Mouse (Mus musculus) myocyte (in vitro differentiated cells): ENCODE measurements around the gene Lzts2. TPM values are rescaled to one million over a fixed set of nuclear protein-coding genes. Genes with fewer than 3 reads are reported as not detected.

Experiments used
- H3K27me3 ChIP-seq: one replicate; pipeline ENCODE4 v1.6.1; 2011; ENCODE audit not compliant: control insufficient read depth, insufficient read depth, insufficient read length
- H3K36me3 ChIP-seq: one replicate; pipeline ENCODE4 v1.6.1; 2011; ENCODE audit not compliant: control insufficient read depth, insufficient read depth
- H3K4me2 ChIP-seq: one replicate; pipeline ENCODE4 v1.6.1; 2011; ENCODE audit warnings: low read depth, control low read depth
- H3K4me3 ChIP-seq: one replicate; pipeline ENCODE4 v1.5.1; 2011; ENCODE audit warnings: mild to moderate bottlenecking, control low read depth, moderate library complexity
- H3K79me2 ChIP-seq: one replicate; pipeline ENCODE4 v1.6.1; 2011; ENCODE audit not compliant: control insufficient read depth, insufficient read depth
- H3ac ChIP-seq: one replicate; pipeline ENCODE4 v1.6.1; 2011; ENCODE audit not compliant: control insufficient read depth, insufficient read length
- CEBPB ChIP-seq: IDR thresholded peaks from 2 replicates; pipeline ENCODE4 v1.6.1; 2011; ENCODE audit warnings: mild to moderate bottlenecking, moderate library complexity; ENCODE audit not compliant: poor library complexity, insufficient read depth, severe bottlenecking
- E2F4 ChIP-seq: IDR thresholded peaks from one replicate; pipeline ENCODE4 v1.6.1; 2011; ENCODE audit warnings: mild to moderate bottlenecking, control low read depth, moderate library complexity; ENCODE audit not compliant: insufficient read depth
- MAX ChIP-seq: IDR thresholded peaks from one replicate; pipeline ENCODE4 v1.6.1; 2011; ENCODE audit warnings: low read depth, mild to moderate bottlenecking, control low read depth
- MYOD1 ChIP-seq, 3 experiments: IDR thresholded peaks; one replicate each; pipeline ENCODE4 v1.6.1; 2011; ENCODE audit warnings: control low read depth in 2 of 3, low read depth in 2 of 3, mild to moderate bottlenecking in 2 of 3, moderate library complexity in 1 of 3; ENCODE audit not compliant: insufficient read length in 2 of 3, control insufficient read depth in 1 of 3
- MYOG ChIP-seq, 3 experiments: IDR thresholded peaks; one replicate each; pipeline ENCODE4 v1.6.1; 2011; ENCODE audit warnings: control low read depth in 2 of 3, low read depth in 2 of 3, mild to moderate bottlenecking in 2 of 3; ENCODE audit not compliant: insufficient read length in 2 of 3, control insufficient read depth in 1 of 3, insufficient read depth in 1 of 3
- POLR2A ChIP-seq: IDR thresholded peaks from one replicate; pipeline ENCODE4 v1.6.1; 2011; ENCODE audit warnings: low read depth, mild to moderate bottlenecking, control low read depth, moderate library complexity; ENCODE audit not compliant: insufficient read length
- POLR2AphosphoS2 ChIP-seq: IDR thresholded peaks from one replicate; pipeline ENCODE4 v1.6.1; 2011; ENCODE audit warnings: low read depth, control low read depth; ENCODE audit not compliant: insufficient read length
- REST ChIP-seq: IDR thresholded peaks from one replicate; pipeline ENCODE4 v1.6.1; 2011; ENCODE audit warnings: mild to moderate bottlenecking, control low read depth, moderate library complexity; ENCODE audit not compliant: insufficient read depth, insufficient read length
- SRF ChIP-seq: IDR thresholded peaks from one replicate; pipeline ENCODE4 v1.6.1; 2011; ENCODE audit warnings: low read depth; ENCODE audit not compliant: control insufficient read depth, insufficient read length
- TCF12 ChIP-seq: IDR thresholded peaks from one replicate; pipeline ENCODE4 v1.6.1; 2011; ENCODE audit warnings: mild to moderate bottlenecking, control low read depth; ENCODE audit not compliant: poor library complexity, insufficient read depth, severe bottlenecking
- TCF3 ChIP-seq: IDR thresholded peaks from one replicate; pipeline ENCODE4 v1.6.1; 2011; ENCODE audit warnings: low read depth, control low read depth; ENCODE audit not compliant: insufficient read length
- USF1 ChIP-seq: IDR thresholded peaks from one replicate; pipeline ENCODE4 v1.6.1; 2011; ENCODE audit warnings: low read depth, mild to moderate bottlenecking, control low read depth, moderate library complexity
- polyA plus RNA-seq: library from polyadenylated mRNA; unstranded; fragments of >200 nt; fragmentation: generic; extraction: Trizol; gene quantifications from one replicate; pipeline ENCODE4 v1.2.1, GENCODE M21; 2012; ENCODE audit warnings: missing spikeins

Gene Lzts2
- polyA plus RNA-seq, 1 experiment = 66.1 TPM

- Histone ChIP-seq H3K36me3 (no peaks in the 10 kb centered on the region), H3K27me3 (peaks cover 29% of the 10 kb centered on the region), H3ac (no peak overlapping the region), H3K4me3 (no peak overlapping the region), H3K4me2 (no peak overlapping the region), H3K79me2 (no peaks in the 10 kb centered on the region)
- TF ChIP-seq USF1 (no peak), E2F4 (no peak), MAX (no peak), CEBPB (no peak), MYOG (IDR thresholded peaks at IDR 0.05; ENCODE audit: control insufficient read depth in 1 of 3, insufficient read depth in 1 of 3, insufficient read length in 2 of 3, low read depth in 2 of 3) (no peak), TCF12 (no peak), SRF (no peak), POLR2AphosphoS2 (no peak), MYOD1 (IDR thresholded peaks at IDR 0.05; ENCODE audit: control insufficient read depth in 1 of 3, insufficient read length in 2 of 3, low read depth in 2 of 3) (no peak), REST (no peak), POLR2A (no peak), TCF3 (no peak)
These were observed 53.7 kb downstream of the Lzts2 start for GRCm38 (mm10) chr19:45067758-45068510.

DNA sequence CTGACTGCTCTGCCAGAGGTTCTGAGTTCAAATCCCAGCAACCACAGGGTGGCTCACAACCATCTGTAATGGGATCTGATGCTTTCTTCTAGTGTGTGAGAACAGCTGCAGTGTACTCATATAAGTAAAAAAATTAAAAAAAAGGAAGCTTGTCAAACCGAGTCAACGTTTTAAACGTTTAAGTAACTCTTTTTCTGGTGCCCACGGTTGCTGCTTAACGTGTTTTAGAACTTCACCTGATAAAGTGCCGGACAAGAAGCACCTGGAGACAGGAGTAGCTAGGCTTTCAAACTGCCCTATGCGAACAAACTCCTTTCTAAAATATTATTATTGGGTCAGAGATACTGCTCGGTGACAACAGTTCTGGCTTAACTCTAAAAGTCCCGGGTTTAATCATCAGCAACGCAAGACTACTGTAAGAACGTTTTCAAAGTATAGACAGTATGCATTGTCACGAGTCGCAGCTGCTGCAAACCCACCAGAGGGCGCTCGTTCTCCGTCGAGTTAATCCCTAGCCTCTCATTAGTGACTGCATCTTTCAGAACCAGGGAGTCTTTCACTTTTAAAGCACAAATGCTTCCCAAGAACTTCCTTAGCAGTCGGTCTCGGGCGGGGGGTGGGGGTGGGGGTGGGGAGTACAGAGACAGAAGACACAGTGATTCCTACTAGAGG is 59.8 kb downstream of the Lzts2 start:
- Histone ChIP-seq H3ac (peak overlapping the region; percentile 25), H3K4me2 (peak overlapping the region; percentile 74), H3K79me2 (no peaks in the 10 kb centered on the region), H3K36me3 (no peaks in the 10 kb centered on the region), H3K27me3 (peaks cover 5% of the 10 kb centered on the region), H3K4me3 (peak overlapping the region; percentile 88)
- TF ChIP-seq TCF3 (no peak), POLR2AphosphoS2 (no peak), MYOD1 (IDR thresholded peaks at IDR 0.05; ENCODE audit: control insufficient read depth in 1 of 3, insufficient read length in 2 of 3, low read depth in 2 of 3) (peak in 1 of 3 experiments; percentile 12), E2F4 (no peak)

DNA sequence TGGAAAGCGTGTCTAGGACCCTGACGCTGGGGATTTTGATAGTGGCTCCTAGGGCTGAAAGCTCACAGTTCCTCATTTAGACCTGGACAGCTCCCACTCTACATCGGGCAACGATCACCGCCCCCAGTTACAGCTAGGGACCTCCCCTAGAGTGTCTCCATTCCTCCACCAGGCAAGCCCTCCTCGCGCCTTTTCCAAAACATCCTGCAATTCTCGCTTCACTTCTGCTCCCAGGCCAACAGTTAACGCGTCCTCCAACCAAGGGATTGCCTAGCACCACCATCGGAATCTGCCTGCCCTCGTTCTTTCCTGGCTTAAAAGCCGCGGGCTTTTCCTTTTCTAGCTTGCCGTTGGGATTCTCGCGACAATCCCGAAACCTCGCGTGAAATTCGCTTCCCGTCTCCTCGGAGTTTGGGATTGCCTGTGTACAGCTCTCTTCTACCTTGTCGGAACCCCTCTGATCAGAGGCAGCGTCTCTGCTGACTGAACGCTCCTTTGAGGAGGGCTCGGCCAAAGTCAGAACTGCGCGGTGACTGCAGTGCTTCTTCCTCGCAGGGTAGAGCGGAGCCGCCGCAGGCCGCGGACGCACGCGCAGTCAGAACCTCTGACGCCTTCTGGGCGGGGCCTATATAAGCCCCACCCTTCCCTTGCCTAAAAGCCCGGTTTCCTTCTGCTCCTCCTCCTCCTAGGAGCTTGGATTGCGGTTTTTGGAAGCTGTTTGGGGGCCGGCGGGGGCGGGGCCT is 60.5 kb downstream of the Lzts2 start, which contains the start of gene Kazald1:
Gene Kazald1, plus strand, starts transcription at position 662 of the 743 bp plus-strand sequence.
- Histone ChIP-seq H3K4me2 (peak within 1 kb of the TSS; percentile 93), H3ac (peak within 1 kb of the TSS; percentile 25), H3K79me2 (no peaks in the 10 kb centered on the region), H3K27me3 (peaks cover 5% of the 10 kb centered on the region), H3K4me3 (peak within 1 kb of the TSS; percentile 88), H3K36me3 (no peaks in the 10 kb centered on the region)
- peak; percentile 68 for TF ChIP-seq POLR2A
- TF ChIP-seq POLR2AphosphoS2 = peak; percentile 79
- peak; percentile 89 for TF ChIP-seq E2F4
- TF ChIP-seq CEBPB = no peak
- TF ChIP-seq USF1 = no peak
- TF ChIP-seq TCF3 = no peak
- TF ChIP-seq TCF12 = no peak
- no peak for TF ChIP-seq MYOD1 (IDR thresholded peaks at IDR 0.05; ENCODE audit: control insufficient read depth in 1 of 3, insufficient read length in 2 of 3, low read depth in 2 of 3)
- no peak for TF ChIP-seq MYOG (IDR thresholded peaks at IDR 0.05; ENCODE audit: control insufficient read depth in 1 of 3, insufficient read depth in 1 of 3, insufficient read length in 2 of 3, low read depth in 2 of 3)

DNA sequence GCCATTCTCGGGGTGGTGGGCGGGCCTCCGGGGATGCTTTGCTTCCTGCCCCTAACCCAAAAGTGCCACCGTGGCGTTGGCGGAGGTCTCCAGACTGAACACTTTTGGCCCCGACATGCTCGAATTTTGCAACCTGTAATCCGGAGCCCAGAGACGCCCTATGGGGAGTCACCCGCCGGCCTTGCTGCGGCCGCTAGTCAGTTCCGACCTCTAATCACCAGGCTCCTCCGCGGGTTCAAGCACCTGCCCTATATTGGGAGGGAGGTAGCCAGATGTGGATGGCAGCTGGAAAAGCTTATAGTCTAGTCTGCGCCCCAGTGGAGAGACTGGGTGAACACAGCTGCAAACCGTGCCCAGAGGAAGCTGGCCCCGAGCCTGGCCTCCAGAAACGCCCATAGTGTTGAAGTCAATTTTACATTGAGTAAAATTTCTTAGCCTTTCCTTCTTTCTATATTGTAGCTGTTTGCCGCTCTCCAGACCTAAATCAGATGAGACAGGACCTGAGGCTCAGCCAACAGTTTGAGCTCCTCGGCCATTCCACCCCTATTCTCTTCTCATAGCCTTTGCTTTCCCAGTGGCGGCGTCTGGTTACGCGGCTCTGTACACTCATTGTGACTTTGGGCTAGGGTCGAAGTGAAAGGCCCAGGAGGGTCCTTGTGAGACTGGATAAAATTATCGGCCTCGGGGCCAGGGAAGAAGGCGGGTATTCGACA is 61.3 kb downstream of the Lzts2 start:
- peak overlapping the region; percentile 25 for H3ac ChIP-seq
- no peaks in the 10 kb centered on the region for H3K36me3 ChIP-seq
- peaks cover 5% of the 10 kb centered on the region for H3K27me3 ChIP-seq
- peak overlapping the region; percentile 88 for H3K4me3 ChIP-seq
- no peaks in the 10 kb centered on the region for H3K79me2 ChIP-seq
- TF ChIP-seq CEBPB = no peak
- no peak for TF ChIP-seq MAX
- TF ChIP-seq TCF12 = no peak
- TF ChIP-seq POLR2AphosphoS2 = no peak
- no peak for TF ChIP-seq MYOG (IDR thresholded peaks at IDR 0.05; ENCODE audit: control insufficient read depth in 1 of 3, insufficient read depth in 1 of 3, insufficient read length in 2 of 3, low read depth in 2 of 3)
- TF ChIP-seq USF1 = no peak
- no peak for TF ChIP-seq MYOD1 (IDR thresholded peaks at IDR 0.05; ENCODE audit: control insufficient read depth in 1 of 3, insufficient read length in 2 of 3, low read depth in 2 of 3)
- TF ChIP-seq POLR2A = no peak
- no peak for TF ChIP-seq SRF
- no peak for TF ChIP-seq TCF3
- TF ChIP-seq E2F4 = no peak
- no peak for TF ChIP-seq REST
- H3K4me2 ChIP-seq = peak overlapping the region; percentile 93
